Mouse (Mus musculus): ENCODE results near the gene Ociad1. TPM values are rescaled to one million over a fixed set of nuclear protein-coding genes. Genes with fewer than 3 reads are reported as not detected.

Gene Ociad1
- polyA plus RNA-seq, 1 experiment from 2014 or later, result 246 TPM

GRCm38 (mm10) chr5:73289900-73290299, 2.7 kb upstream of the Ociad1 start:
- Histone ChIP-seq H3K9ac (no peak overlapping the region), H3K4me1 (peaks cover 11% of the 10 kb centered on the region; the same call in 1 of the 2 replicates), H3K4me3 (no peak overlapping the region), H3K27me3 (no peaks in the 10 kb centered on the region), H3K36me3 (peaks cover 2% of the 10 kb centered on the region; the same call in 1 of the 2 replicates), H3K27ac (no peak overlapping the region), H3K9me3 (no peaks in the 10 kb centered on the region), H3K4me2 (no peak overlapping the region)
- WGBS, result 50% methylated on average over 2 of the region's 2 CpGs
- ATAC-seq (ENCODE audit: borderline replicate concordance, extremely low read depth, low FRiP score, low TSS enrichment), result no peak

GRCm38 (mm10) chr5:73293458-73293827, 859 bp downstream of the Ociad1 start:
- WGBS, result 8% methylated on average over 8 of the region's 8 CpGs
- Histone ChIP-seq H3K4me3 (peak overlapping the region; percentile 77), H3K27me3 (no peaks in the 10 kb centered on the region), H3K27ac (peak overlapping the region; percentile 91; the same call in 1 of the 2 replicates), H3K9ac (peak overlapping the region; percentile 86), H3K4me2 (peak overlapping the region; percentile 56), H3K4me1 (peaks cover 11% of the 10 kb centered on the region; the same call in 1 of the 2 replicates), H3K9me3 (no peaks in the 10 kb centered on the region), H3K36me3 (peaks cover 22% of the 10 kb centered on the region)
- ATAC-seq (ENCODE audit: borderline replicate concordance, extremely low read depth, low FRiP score, low TSS enrichment), result no peak

- Histone ChIP-seq H3K4me2 (no peak overlapping the region), H3K9me3 (no peaks in the 10 kb centered on the region), H3K27me3 (no peaks in the 10 kb centered on the region), H3K4me3 (no peak overlapping the region), H3K36me3 (peaks cover 32% of the 10 kb centered on the region), H3K9ac (no peak overlapping the region), H3K27ac (no peak overlapping the region), H3K4me1 (peaks cover 11% of the 10 kb centered on the region; the same call in 1 of the 2 replicates)
- 92% methylated on average over 7 of the region's 7 CpGs for WGBS
- ATAC-seq (ENCODE audit: borderline replicate concordance, extremely low read depth, low FRiP score, low TSS enrichment), result no peak
Measured at GRCm38 (mm10) chr5:73295016-73295415, 2.4 kb downstream of the Ociad1 start.

GRCm38 (mm10) chr5:73295916-73296315, 3.3 kb downstream of the Ociad1 start:
- Histone ChIP-seq H3K4me3 (no peak overlapping the region), H3K9me3 (no peaks in the 10 kb centered on the region), H3K4me1 (peaks cover 11% of the 10 kb centered on the region; the same call in 1 of the 2 replicates), H3K4me2 (no peak overlapping the region), H3K9ac (no peak overlapping the region), H3K27me3 (no peaks in the 10 kb centered on the region), H3K36me3 (peaks cover 41% of the 10 kb centered on the region), H3K27ac (no peak overlapping the region)
- 89% methylated on average over 4 of the region's 4 CpGs for WGBS
- no peak for ATAC-seq (ENCODE audit: borderline replicate concordance, extremely low read depth, low FRiP score, low TSS enrichment)

GRCm38 (mm10) chr5:73301601-73302307, 9.2 kb downstream of the Ociad1 start:
- Histone ChIP-seq H3K9ac (no peak overlapping the region), H3K27ac (no peak overlapping the region), H3K4me2 (no peak overlapping the region), H3K4me3 (no peak overlapping the region), H3K36me3 (peaks cover 70% of the 10 kb centered on the region), H3K9me3 (no peaks in the 10 kb centered on the region), H3K4me1 (no peaks in the 10 kb centered on the region), H3K27me3 (no peaks in the 10 kb centered on the region)
- no peak for ATAC-seq (ENCODE audit: borderline replicate concordance, extremely low read depth, low FRiP score, low TSS enrichment)
- 86% methylated on average over 7 of the region's 7 CpGs for WGBS

GRCm38 (mm10) chr5:73304507-73304906, 11.9 kb downstream of the Ociad1 start:
- Histone ChIP-seq H3K4me3 (no peak overlapping the region), H3K27me3 (no peaks in the 10 kb centered on the region), H3K4me1 (no peaks in the 10 kb centered on the region), H3K4me2 (no peak overlapping the region), H3K36me3 (peaks cover 78% of the 10 kb centered on the region), H3K9me3 (no peaks in the 10 kb centered on the region), H3K9ac (no peak overlapping the region), H3K27ac (no peak overlapping the region)
- no peak for ATAC-seq (ENCODE audit: borderline replicate concordance, extremely low read depth, low FRiP score, low TSS enrichment)
- 80% methylated on average over 12 of the region's 12 CpGs for WGBS

GRCm38 (mm10) chr5:73306486-73306885, 13.9 kb downstream of the Ociad1 start:
- no peaks in the 10 kb centered on the region for H3K27me3 ChIP-seq
- H3K4me2 ChIP-seq, result no peak overlapping the region
- no peak for ATAC-seq (ENCODE audit: borderline replicate concordance, extremely low read depth, low FRiP score, low TSS enrichment)
- no peak overlapping the region for H3K27ac ChIP-seq
- H3K36me3 ChIP-seq, result peaks cover 74% of the 10 kb centered on the region
- H3K9me3 ChIP-seq, result no peaks in the 10 kb centered on the region
- WGBS, result 94% methylated on average over 6 of the region's 6 CpGs
- no peak overlapping the region for H3K9ac ChIP-seq
- H3K4me1 ChIP-seq, result no peaks in the 10 kb centered on the region
- no peak overlapping the region for H3K4me3 ChIP-seq

GRCm38 (mm10) chr5:73307297-73307696, 14.7 kb downstream of the Ociad1 start:
- no peaks in the 10 kb centered on the region for H3K27me3 ChIP-seq
- H3K4me1 ChIP-seq, result no peaks in the 10 kb centered on the region
- no peak overlapping the region for H3K4me2 ChIP-seq
- ATAC-seq (ENCODE audit: borderline replicate concordance, extremely low read depth, low FRiP score, low TSS enrichment), result no peak
- 86% methylated on average over 3 of the region's 3 CpGs for WGBS
- no peaks in the 10 kb centered on the region for H3K9me3 ChIP-seq
- peaks cover 73% of the 10 kb centered on the region for H3K36me3 ChIP-seq
- no peak overlapping the region for H3K4me3 ChIP-seq
- no peak overlapping the region for H3K27ac ChIP-seq
- H3K9ac ChIP-seq, result no peak overlapping the region

GRCm38 (mm10) chr5:73309496-73309895, 16.9 kb downstream of the Ociad1 start:
- no peak for ATAC-seq (ENCODE audit: borderline replicate concordance, extremely low read depth, low FRiP score, low TSS enrichment)
- Histone ChIP-seq H3K9ac (no peak overlapping the region), H3K36me3 (peaks cover 81% of the 10 kb centered on the region), H3K27me3 (no peaks in the 10 kb centered on the region), H3K4me2 (no peak overlapping the region), H3K9me3 (no peaks in the 10 kb centered on the region), H3K4me1 (no peaks in the 10 kb centered on the region), H3K27ac (no peak overlapping the region), H3K4me3 (no peak overlapping the region)
- 81% methylated on average over 4 of the region's 4 CpGs for WGBS

GRCm38 (mm10) chr5:73310401-73310800, 17.8 kb downstream of the Ociad1 start:
- WGBS, result 93% methylated on average over 1 of the region's 1 CpGs
- H3K4me1 ChIP-seq, result no peaks in the 10 kb centered on the region
- no peak overlapping the region for H3K27ac ChIP-seq
- H3K4me2 ChIP-seq, result no peak overlapping the region
- no peaks in the 10 kb centered on the region for H3K27me3 ChIP-seq
- H3K9ac ChIP-seq, result no peak overlapping the region
- H3K9me3 ChIP-seq, result no peaks in the 10 kb centered on the region
- H3K4me3 ChIP-seq, result no peak overlapping the region
- H3K36me3 ChIP-seq, result peaks cover 83% of the 10 kb centered on the region
- ATAC-seq (ENCODE audit: borderline replicate concordance, extremely low read depth, low FRiP score, low TSS enrichment), result no peak

- Histone ChIP-seq H3K4me1 (no peaks in the 10 kb centered on the region), H3K4me2 (no peak overlapping the region), H3K36me3 (peaks cover 85% of the 10 kb centered on the region), H3K9ac (no peak overlapping the region), H3K27ac (no peak overlapping the region), H3K9me3 (no peaks in the 10 kb centered on the region), H3K27me3 (no peaks in the 10 kb centered on the region), H3K4me3 (no peak overlapping the region)
- ATAC-seq (ENCODE audit: borderline replicate concordance, extremely low read depth, low FRiP score, low TSS enrichment), result no peak
- WGBS, result 92% methylated on average over 5 of the region's 5 CpGs
Measured at GRCm38 (mm10) chr5:73311458-73311857, 18.9 kb downstream of the Ociad1 start.

- Histone ChIP-seq H3K9ac (no peak overlapping the region), H3K27ac (no peak overlapping the region), H3K9me3 (no peaks in the 10 kb centered on the region), H3K4me1 (no peaks in the 10 kb centered on the region), H3K4me3 (no peak overlapping the region), H3K4me2 (no peak overlapping the region), H3K36me3 (peaks cover 74% of the 10 kb centered on the region), H3K27me3 (no peaks in the 10 kb centered on the region)
- WGBS, result 89% methylated on average over 10 of the region's 10 CpGs
- ATAC-seq (ENCODE audit: borderline replicate concordance, extremely low read depth, low FRiP score, low TSS enrichment), result no peak
Measured at GRCm38 (mm10) chr5:73313591-73313990, 21.0 kb downstream of the Ociad1 start.

All from lung, embryonic 15.5 days (tissue).